Mouse (Mus musculus) G1E-ER4 (cell line): ENCODE results near the gene Ap3s2. TPM values are rescaled to one million over a fixed set of nuclear protein-coding genes. Genes with fewer than 3 reads are reported as not detected.

Experiments
- GATA1 ChIP-seq: IDR thresholded peaks from one replicate; pipeline ENCODE4 v1.8.0; 2012; ENCODE audit warnings: low read length, inconsistent platforms
- polyA plus RNA-seq: library from polyadenylated mRNA; stranded (reverse); fragments of >175 nt; gene quantifications from 2 replicates; pipeline ENCODE4 v1.2.3, GENCODE M21; 2012

The Ap3s2 gene
- polyA plus RNA-seq, 1 experiment = 10.0 TPM

GRCm38 (mm10) chr7:79831145-79831544 lies 89.3 kb downstream of the Ap3s2 start:
- no peak for TF ChIP-seq GATA1

- TF ChIP-seq GATA1 = no peak
Measured at GRCm38 (mm10) chr7:79828341-79828740, 92.1 kb downstream of the Ap3s2 start.

Other genes starting within 250 kb of the Ap3s2 start
- gene Kif7, start 204.9 kb downstream of the Ap3s2 start, polyA plus RNA-seq = 26.8 and 31.4 TPM in 2 replicates
- not detected in 2 replicates for gene Plin1, start 187.7 kb downstream of the Ap3s2 start, polyA plus RNA-seq
- gene Pex11a, start 177.5 kb downstream of the Ap3s2 start, polyA plus RNA-seq = 4.3 and 5.5 TPM in 2 replicates
- gene Wdr93, start 177.5 kb downstream of the Ap3s2 start, polyA plus RNA-seq = 0.03 TPM in 1 of 2 replicates, not detected in the other
- not detected in 2 replicates for gene Mesp1, start 126.9 kb downstream of the Ap3s2 start, polyA plus RNA-seq
- not detected in 2 replicates for gene Mesp2, start 109.9 kb downstream of the Ap3s2 start, polyA plus RNA-seq
- gene Anpep, start 59.6 kb downstream of the Ap3s2 start, polyA plus RNA-seq = not detected in 2 replicates
- gene Arpin, start 14.7 kb upstream of the Ap3s2 start, polyA plus RNA-seq = not detected in 2 replicates
- 38.7 and 39.3 TPM in 2 replicates for gene Zfp710, start 104.2 kb upstream of the Ap3s2 start, polyA plus RNA-seq
- 14.1 and 15.4 TPM in 2 replicates for gene Idh2, start 194.7 kb upstream of the Ap3s2 start, polyA plus RNA-seq